Mouse (Mus musculus) lung, adult 18-20 months (tissue): ENCODE data around the gene Smoc1.

Source experiments
- DNase-seq, 2 experiments: peaks; one replicate each; pipeline ENCODE4 v3.0.0; 2022; ENCODE audit warnings: mixed read lengths in 2 of 2

The Smoc1 gene

GRCm38 (mm10) chr12:81170076-81170475 is 143.5 kb downstream of the Smoc1 start:
- DNase-seq: no peak

- no peak for DNase-seq
These were observed 146.4 kb downstream of the Smoc1 start for GRCm38 (mm10) chr12:81173011-81173410.

GRCm38 (mm10) chr12:81173893-81174292 is 147.3 kb downstream of the Smoc1 start:
- DNase-seq: no peak

GRCm38 (mm10) chr12:81175252-81175651 is 148.6 kb downstream of the Smoc1 start:
- DNase-seq: no peak

- DNase-seq: peak; percentile 14 to 24
These were observed 155.5 kb downstream of the Smoc1 start for GRCm38 (mm10) chr12:81182073-81182472.

GRCm38 (mm10) chr12:81184967-81185366 is 158.4 kb downstream of the Smoc1 start:
- no peak for DNase-seq

GRCm38 (mm10) chr12:81186081-81186480 is 159.5 kb downstream of the Smoc1 start:
- DNase-seq: no peak

GRCm38 (mm10) chr12:81186668-81187067 is 160.1 kb downstream of the Smoc1 start:
- DNase-seq: no peak

GRCm38 (mm10) chr12:81188423-81188822 is 161.8 kb downstream of the Smoc1 start:
- no peak for DNase-seq

GRCm38 (mm10) chr12:81188996-81189395 is 162.4 kb downstream of the Smoc1 start:
- DNase-seq: no peak

GRCm38 (mm10) chr12:81189636-81190035 is 163.0 kb downstream of the Smoc1 start:
- no peak for DNase-seq

- DNase-seq: no peak
These were observed 167.4 kb downstream of the Smoc1 start for GRCm38 (mm10) chr12:81193968-81194367.

- no peak for DNase-seq
These were observed 171.0 kb downstream of the Smoc1 start for GRCm38 (mm10) chr12:81197468-81198075.

- peak in 1 of 2 experiments; percentile 11 for DNase-seq
These were observed 172.8 kb downstream of the Smoc1 start for GRCm38 (mm10) chr12:81199280-81199955.

GRCm38 (mm10) chr12:81203226-81203625 is 176.6 kb downstream of the Smoc1 start:
- no peak for DNase-seq

- peak in 1 of 2 experiments; percentile 4 for DNase-seq
These were observed 179.3 kb downstream of the Smoc1 start for GRCm38 (mm10) chr12:81205619-81206560.

GRCm38 (mm10) chr12:81208559-81208958 is 182.0 kb downstream of the Smoc1 start:
- DNase-seq: no peak

- DNase-seq: no peak
These were observed 192.7 kb downstream of the Smoc1 start for GRCm38 (mm10) chr12:81219339-81219738.

- no peak for DNase-seq
These were observed 196.7 kb downstream of the Smoc1 start for GRCm38 (mm10) chr12:81223276-81223675.

GRCm38 (mm10) chr12:81224843-81225242 is 198.2 kb downstream of the Smoc1 start:
- no peak for DNase-seq

GRCm38 (mm10) chr12:81225966-81226577 is 199.5 kb downstream of the Smoc1 start:
- no peak for DNase-seq

- DNase-seq: no peak
These were observed 200.0 kb downstream of the Smoc1 start for GRCm38 (mm10) chr12:81226590-81226989.
